Mouse (Mus musculus) layer of hippocampus, adult 11-12 months (tissue): ENCODE results near the gene Armc7.
"Not testable (repeated sequence)": the region's sequence is repeated elsewhere in the genome, so short reads cannot be mapped to it uniquely, and the experiment has no call there.

ENCODE experiments used
- DNase-seq: peaks from one replicate; pipeline ENCODE4 v3.0.0; 2022; ENCODE audit warnings: low spot score

Gene Armc7

DNA sequence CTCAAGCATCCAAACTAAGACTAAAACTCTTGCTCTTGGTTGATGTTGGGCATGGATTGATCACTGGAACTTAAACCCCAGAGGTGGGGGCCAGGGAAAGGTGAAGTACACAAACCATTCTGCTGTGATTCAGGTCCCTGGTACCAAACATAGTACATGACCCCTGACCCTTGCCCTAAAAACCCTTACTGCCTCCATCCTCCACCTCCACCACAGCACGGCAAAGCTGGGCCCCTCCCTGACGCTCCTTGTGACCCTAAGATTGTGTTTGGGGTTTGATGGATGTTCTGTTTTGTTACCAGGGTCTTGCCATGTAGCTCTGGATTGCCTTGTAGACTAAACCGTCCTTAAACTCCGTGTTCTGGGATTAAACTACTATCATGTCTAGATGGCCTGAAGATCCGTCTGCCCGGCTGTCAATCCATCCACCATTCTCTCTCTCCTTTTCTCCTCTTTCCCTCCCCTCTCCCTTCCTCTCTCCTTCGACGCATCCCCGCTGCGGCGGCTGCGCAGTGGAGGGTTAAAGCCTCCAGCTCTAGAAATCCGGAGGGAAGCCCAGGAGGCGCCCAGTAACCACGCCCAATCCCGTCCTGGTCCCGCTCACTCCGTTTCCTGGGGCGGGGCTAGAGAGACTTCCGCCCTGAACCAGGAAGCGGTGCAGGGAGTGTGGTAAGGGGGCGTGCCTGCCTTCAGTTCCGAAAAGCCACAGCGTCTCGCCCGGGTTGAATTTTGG lies at the start of gene Armc7:
Armc7 (plus strand) TSS at position 643 of the 733 bp plus-strand sequence.
- peak; percentile 94 for DNase-seq

GRCm38 (mm10) chr11:115425671-115426070 lies 49.8 kb upstream of the Armc7 start:
- DNase-seq: no peak

DNA sequence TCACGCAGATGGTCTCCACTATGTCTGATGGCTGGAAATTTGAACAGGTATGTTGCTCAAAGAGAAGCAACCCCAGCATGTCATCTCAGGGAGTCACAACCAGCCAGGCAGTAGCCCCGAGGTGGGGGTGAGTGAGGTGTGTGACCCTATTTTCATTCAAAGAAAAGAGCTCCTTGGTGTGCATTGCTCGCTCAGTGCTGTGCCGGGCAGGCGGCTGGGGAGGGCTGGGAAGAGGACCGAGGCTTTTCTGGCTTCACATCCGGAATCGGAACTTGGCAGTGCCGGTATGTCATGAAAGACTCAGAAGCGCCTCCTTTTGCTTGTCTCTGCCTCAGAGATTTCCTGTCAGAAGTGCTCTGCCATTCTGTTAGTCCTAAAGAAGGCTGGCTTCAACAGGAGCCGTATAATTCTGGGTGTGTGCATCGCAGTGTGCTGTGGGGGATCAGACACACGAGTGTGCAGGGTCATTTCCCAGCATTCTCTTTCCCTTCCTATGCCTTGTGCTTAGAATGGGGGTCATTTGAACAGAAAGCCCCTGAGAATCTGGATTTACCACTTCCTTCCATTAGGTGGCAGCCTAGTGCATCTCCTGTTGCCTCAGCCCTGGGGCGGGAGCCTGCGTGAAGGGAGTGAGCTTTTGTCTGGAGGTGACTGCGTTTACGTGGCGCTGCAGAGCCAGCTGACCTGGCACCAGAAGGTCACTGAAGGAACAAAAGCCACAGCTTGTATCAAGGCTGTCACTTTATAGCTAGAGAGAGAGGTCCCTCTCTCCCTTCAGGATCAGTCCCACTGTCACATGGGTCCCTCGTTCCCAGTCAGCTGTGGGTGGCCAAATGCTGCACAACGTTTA lies 47.8 kb upstream of the Armc7 start:
- DNase-seq: peak; percentile 79

DNA sequence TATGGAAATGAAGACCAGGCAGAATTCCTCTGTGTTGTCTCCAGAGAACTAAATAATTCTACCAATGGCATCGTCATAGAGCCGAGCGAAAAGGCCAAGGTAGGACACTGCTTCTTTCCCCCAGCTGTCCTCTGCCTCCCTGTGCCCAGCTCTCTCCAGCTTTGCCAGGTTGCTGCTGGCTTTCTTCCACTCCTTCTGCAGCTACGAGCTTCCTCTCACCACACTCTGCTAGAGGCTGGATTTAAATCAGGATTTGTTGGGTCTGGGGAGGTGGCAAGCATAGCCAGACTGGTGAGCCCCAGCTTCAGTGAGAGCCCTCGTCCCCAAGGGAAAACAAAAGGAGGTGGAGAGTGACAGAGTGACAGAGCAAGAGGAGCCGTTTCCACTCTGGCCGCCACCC lies 46.2 kb upstream of the Armc7 start:
- DNase-seq: no peak

DNA sequence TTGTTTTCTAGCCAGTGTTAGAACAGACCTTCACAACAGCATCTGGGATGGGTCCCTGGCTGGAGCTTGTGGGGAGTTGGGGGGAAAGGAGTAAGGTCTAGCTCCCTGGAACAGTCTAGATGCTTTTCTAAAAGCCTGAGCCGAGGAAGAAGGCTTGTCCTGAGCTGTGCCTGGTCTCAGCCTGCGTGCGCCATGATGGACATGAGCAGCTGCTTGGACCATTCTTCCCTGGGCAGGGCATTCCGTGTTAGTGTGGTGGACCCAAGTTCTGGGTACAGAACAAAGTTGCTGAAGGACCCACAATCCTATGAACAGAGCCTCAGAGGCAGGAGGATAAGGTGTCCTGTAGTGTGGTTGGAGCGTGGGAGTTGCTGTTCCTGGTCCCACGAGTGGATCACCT lies 44.9 kb upstream of the Armc7 start:
- no peak for DNase-seq

DNA sequence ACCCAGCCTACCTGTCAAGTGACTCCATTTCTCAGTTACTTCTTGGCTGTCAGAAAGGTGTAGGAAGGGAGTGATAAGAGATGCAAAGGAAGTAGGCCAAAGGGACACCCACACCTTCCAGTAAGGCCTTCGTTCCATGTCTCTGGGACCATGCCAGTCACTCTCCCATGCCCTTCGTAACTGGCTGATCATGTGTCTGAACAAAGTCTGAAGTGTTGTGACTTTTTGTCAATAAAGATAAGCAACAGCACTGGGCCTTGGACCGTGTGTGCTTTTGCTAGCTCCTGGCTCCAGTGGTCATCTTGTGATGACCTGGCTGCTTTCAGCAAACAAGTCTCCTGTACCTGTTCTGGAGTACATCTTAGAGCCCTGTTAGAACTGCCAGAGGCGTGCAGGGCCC lies 42.7 kb upstream of the Armc7 start:
- no peak for DNase-seq

- DNase-seq: no peak
Observed at GRCm38 (mm10) chr11:115433342-115433741, 42.1 kb upstream of the Armc7 start.

DNA sequence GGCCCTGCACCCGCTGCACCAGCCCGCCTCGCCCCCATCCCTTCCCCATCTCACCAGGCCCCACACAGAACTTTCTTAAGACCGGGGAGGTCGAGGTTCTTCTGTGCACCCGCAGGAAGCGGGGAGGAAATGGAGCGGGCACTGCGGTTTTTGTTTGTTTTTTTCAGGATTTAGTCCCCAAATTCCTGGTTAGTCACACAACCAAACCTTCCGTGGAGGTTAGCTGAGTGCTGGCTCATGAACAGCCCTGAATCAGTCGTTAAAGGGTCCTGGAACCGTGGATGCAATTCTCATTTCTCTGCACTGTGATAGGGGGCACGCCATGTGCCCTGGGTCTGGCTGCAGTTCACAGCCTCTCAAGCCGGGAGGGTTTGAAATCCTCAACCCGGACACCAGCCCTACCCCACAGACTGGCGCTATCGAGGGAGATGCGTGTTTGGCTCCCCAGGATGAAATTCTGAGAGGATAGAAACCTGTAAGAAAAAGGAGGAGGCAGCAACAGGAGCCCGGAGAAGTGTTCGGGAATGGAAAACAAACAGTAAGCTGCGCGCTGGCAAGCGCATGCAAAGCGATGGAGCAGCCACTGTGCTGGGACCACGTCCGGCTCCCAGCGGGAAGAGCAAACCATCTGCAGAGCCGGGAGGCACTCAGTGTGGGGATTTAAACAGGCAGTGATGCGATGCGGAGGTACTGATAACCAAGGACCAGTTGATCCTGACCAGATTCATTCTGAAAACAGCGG lies 39.7 kb upstream of the Armc7 start:
- DNase-seq: no peak

DNA sequence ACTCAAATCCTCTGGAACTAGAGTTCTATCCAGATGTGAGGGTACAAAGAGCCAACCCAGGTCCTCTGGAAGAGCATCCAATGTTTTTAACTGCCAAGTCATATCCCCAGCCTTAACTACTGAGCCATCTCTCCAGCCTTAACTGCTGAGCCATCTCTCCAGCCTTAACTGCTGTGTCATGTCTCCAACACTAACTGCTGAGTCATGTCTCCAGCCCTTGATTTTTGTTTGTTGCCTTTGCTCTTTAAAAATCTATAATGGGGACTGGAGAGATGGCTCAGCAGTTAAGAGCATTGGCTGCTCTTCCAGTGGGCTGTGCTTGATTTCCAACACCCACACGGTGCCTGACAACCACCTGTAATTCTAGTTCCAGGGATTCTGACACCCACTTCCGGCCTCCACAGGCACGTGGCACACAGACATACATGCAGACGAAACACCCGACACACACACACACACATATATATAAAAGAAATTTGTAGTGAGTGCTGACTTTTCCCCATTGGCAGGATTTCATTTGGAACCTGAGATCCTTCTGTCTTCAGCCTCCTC lies 37.8 kb upstream of the Armc7 start:
- no peak for DNase-seq

DNA sequence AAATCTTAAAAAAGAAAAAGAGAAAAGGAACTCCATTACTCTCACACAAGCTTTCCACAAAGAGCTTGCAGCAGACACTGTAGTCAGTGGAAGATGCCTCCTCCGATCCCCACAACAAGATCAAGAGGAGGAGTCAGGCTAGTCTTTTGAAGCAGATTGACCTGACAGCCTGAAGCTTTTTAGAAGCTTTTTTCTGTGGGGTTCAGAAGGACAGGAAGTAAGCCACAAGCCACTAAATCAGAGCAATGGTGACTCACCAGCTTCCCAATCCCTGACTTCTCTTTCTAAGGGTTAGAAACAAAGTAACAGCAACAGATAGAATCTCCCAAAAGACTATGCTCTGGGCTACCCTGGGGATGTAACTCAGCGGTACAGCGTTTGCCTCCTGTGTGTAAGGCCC lies 36.1 kb upstream of the Armc7 start:
- DNase-seq: no peak

GRCm38 (mm10) chr11:115439906-115440595 lies 35.4 kb upstream of the Armc7 start, which contains the start of gene Trim80:
Gene Trim80, plus strand, starts transcription at chr11:115440545.
- DNase-seq: no peak

GRCm38 (mm10) chr11:115441417-115441816 lies 34.0 kb upstream of the Armc7 start:
- no peak for DNase-seq

- DNase-seq: no peak
Observed at GRCm38 (mm10) chr11:115446906-115447305, 28.6 kb upstream of the Armc7 start.

DNA sequence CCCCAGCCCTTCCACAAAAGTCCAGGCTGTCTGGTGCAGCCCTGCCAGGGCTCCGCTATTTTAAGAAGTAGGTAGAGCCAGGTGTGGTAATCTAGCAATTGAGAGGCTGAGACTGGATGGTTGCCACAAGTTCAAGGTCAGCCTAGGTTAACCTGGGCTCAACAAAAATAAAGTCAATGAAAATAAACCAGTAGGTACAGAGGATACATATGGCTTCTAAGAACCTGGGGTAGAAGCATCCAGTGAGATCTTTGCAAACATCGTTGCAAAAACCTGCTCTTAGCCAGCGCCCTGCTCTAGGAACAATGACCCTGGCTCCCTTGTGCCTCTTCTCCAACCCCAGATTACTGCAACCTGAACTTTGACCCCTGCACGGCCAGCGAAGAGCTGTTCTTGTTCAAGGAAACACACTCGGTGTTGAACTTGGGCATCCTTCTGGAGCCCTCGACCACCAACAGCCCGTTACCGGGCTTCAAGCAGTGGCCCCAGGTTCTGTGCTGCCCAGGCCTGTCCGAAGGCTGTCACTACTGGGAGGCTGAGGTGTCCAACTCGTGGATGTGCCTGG lies 28.1 kb upstream of the Armc7 start:
- DNase-seq: no peak

GRCm38 (mm10) chr11:115448075-115448474 lies 27.4 kb upstream of the Armc7 start:
- no peak for DNase-seq

DNA sequence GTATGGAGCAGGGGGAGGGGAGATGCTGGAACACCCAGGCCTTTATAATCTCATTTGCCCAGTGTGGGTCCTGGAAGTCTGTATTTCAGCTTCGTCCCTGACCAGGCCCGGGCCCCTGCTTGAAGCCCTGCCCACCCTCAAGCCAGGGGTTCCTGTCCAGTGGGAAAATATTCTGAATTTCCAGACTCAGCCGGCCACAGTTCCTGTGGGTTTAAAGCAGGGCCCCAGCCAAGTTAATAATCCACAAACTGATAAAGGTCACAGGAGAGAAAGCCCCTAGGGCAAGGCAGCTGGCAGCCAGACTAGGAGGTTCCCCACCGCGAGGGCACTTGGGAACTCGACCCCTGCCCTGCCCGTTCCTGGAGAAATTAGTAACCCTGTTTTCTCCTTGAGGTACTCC lies 26.5 kb upstream of the Armc7 start:
- no peak for DNase-seq

- no peak for DNase-seq
Observed at GRCm38 (mm10) chr11:115450176-115450575, 25.3 kb upstream of the Armc7 start.

GRCm38 (mm10) chr11:115451781-115452241 lies 23.7 kb upstream of the Armc7 start:
- DNase-seq: no peak

DNA sequence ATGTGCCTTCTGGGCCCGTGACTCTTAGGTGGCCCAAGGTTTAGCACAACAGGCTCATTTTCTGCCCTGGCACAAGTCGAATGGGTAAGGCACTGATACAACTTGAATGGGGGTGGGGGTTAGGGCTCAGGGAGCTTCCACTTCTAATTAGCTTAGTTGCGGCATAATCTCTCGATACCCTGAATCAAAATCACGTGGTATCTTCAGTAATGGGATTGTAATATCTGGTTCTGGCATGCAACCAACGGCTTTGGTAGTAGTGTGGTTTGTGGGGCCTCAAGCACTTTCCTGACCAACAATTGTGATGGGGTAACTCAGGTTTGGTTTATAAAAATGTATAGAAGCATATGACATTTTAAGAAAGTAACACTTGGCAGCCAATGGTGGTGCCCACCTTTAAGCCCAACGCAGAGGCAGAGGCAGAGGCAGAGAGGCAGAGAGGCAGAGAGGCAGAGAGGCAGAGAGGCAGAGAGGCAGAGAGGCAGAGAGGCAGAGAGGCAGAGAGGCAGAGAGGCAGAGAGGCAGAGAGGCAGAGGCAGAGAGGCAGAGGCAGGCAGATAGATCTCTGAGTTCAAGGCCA lies 23.1 kb upstream of the Armc7 start:
- no peak for DNase-seq

- DNase-seq: no peak
Observed at GRCm38 (mm10) chr11:115453306-115453705, 22.2 kb upstream of the Armc7 start.

DNA sequence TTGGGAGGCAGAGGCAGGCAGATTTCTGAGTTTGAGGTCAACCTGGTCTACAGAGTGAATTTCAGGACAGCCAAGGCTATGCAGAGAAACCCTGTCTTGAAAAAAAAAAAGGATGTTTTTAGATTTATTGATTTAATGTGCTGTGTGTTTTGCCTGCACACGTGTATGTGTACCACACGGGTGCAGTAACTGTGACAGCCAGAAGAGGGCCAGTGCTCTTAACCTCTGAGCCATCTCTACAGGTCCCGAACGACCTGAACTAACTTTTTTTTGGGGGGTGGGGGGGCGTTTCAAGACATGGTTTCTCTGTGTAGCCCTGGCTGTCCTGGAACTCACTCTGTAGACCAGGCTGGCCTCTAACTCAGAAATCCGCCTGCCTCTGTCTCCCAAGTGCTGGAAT lies 20.6 kb upstream of the Armc7 start:
- not testable (repeated sequence) for DNase-seq
